Mouse (Mus musculus) embryonic fibroblast, embryonic 13.5 days (primary cell): ENCODE results near the gene Rexo5.

Experiments
- CTCF ChIP-seq: IDR thresholded peaks from 2 replicates; pipeline ENCODE4 v1.5.1; 2011; ENCODE audit warnings: mild to moderate bottlenecking, control low read depth, low read length, moderate library complexity, borderline replicate concordance; ENCODE audit not compliant: insufficient read depth
- POLR2A ChIP-seq: IDR thresholded peaks from 2 replicates; pipeline ENCODE4 v1.6.1; 2011; ENCODE audit warnings: low read depth, mild to moderate bottlenecking, control low read depth, low read length, moderate library complexity

GRCm38 (mm10) chr7:119749942-119750341, 43.9 kb upstream of the Rexo5 start:
- TF ChIP-seq CTCF, result no peak
- TF ChIP-seq POLR2A, result no peak
